Mouse (Mus musculus): ENCODE results near the gene Zbed3.
A peak's percentile ranks its signal among the peaks of the same experiment; 100 is the strongest.
"Not testable (repeated sequence)": the region's sequence is repeated elsewhere in the genome, so short reads cannot be mapped to it uniquely, and the experiment has no call there.

Gene Zbed3

GRCm38 (mm10) chr13:95332086-95332899 lies 8.9 kb downstream of the Zbed3 start:
- no peak for DNase-seq (ENCODE audit: low spot score)

- DNase-seq (ENCODE audit: low spot score) = no peak
These were observed 12.8 kb downstream of the Zbed3 start for GRCm38 (mm10) chr13:95336122-95336677.

- DNase-seq (ENCODE audit: low spot score) = no peak
These were observed 20.1 kb downstream of the Zbed3 start for GRCm38 (mm10) chr13:95343470-95343869.

GRCm38 (mm10) chr13:95345869-95346268 lies 22.5 kb downstream of the Zbed3 start:
- DNase-seq (ENCODE audit: low spot score) = no peak

GRCm38 (mm10) chr13:95347018-95347696 lies 23.7 kb downstream of the Zbed3 start:
- DNase-seq (ENCODE audit: low spot score) = peak; percentile 25

GRCm38 (mm10) chr13:95348476-95348875 lies 25.1 kb downstream of the Zbed3 start:
- DNase-seq (ENCODE audit: low spot score) = no peak

- no peak for DNase-seq (ENCODE audit: low spot score)
These were observed 34.8 kb downstream of the Zbed3 start for GRCm38 (mm10) chr13:95358223-95358622.

- no peak for DNase-seq (ENCODE audit: low spot score)
These were observed 40.0 kb downstream of the Zbed3 start for GRCm38 (mm10) chr13:95363440-95363839.

GRCm38 (mm10) chr13:95366356-95366755 lies 42.9 kb downstream of the Zbed3 start:
- no peak for DNase-seq (ENCODE audit: low spot score)

- peak; percentile 95 for DNase-seq (ENCODE audit: low spot score)
These were observed 51.5 kb downstream of the Zbed3 start, which contains the start of gene Aggf1 for GRCm38 (mm10) chr13:95374701-95375553. TSS of gene Aggf1 (minus strand) at chr13:95375352.

- DNase-seq (ENCODE audit: low spot score) = no peak
These were observed 52.1 kb downstream of the Zbed3 start for GRCm38 (mm10) chr13:95375554-95375914.

- DNase-seq (ENCODE audit: low spot score) = not testable (repeated sequence)
These were observed 53.4 kb downstream of the Zbed3 start for GRCm38 (mm10) chr13:95376689-95377289.

- no peak for DNase-seq (ENCODE audit: low spot score)
These were observed 55.3 kb downstream of the Zbed3 start for GRCm38 (mm10) chr13:95378696-95379095.

- DNase-seq (ENCODE audit: low spot score) = no peak
These were observed 59.0 kb downstream of the Zbed3 start for GRCm38 (mm10) chr13:95382418-95382817.

Data from MN1 (cell line).